8 mouse cellular contexts compared by ENCODE assay signal in the genomic region with DNA sequence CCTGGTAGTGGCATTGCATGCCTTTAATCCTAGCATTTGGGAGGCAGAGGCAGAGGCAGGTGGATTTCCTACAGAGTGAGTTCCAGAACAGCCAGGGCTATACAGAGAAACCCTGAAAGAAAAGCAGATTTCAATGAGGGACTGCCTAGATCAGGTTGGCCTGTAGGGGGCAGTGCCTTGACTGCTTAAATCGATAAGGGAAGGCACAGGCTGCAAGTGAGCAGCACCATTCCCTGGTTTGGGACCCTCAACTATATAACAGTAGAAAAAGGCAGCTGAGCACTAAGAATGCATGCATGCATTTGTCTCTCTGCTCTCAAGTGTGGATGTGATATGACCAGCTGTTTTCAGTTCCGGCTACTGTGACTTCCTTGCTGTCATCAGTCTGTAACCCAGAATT.
DNase-seq lines count a peak whose midpoint lies in the region; ATAC-seq and TF ChIP-seq lines count a peak whose summit lies in the region.

No protein-coding gene starts in this region.

- no peaks in the 10 kb centered on the region for H3K9me3 ChIP-seq in heart, embryonic 10.5 days
- H3K9me3 ChIP-seq in forebrain, embryonic 10.5 days: no peaks in the 10 kb centered on the region
- H3K9me3 ChIP-seq in neural tube, embryonic 11.5 days (ENCODE audit: control insufficient read depth, low read length): no peaks in the 10 kb centered on the region

- WGBS in heart, adult 2 months: 50% methylated on average over 2 of the region's 2 CpGs
- WGBS in heart, embryonic 10.5 days: 38% methylated on average over 2 of the region's 2 CpGs
- 54% methylated on average over 2 of the region's 2 CpGs for WGBS in forebrain, embryonic 10.5 days
- WGBS in neural tube, embryonic 11.5 days: 56% methylated on average over 2 of the region's 2 CpGs

- TF ChIP-seq CTCF in heart, adult 2 months (IDR thresholded peaks at IDR 0.05): peak; percentile 76

- H3K27me3 ChIP-seq in heart, adult 2 months (ENCODE audit: control insufficient read depth, insufficient read depth, low read length): no peaks in the 10 kb centered on the region
- no peaks in the 10 kb centered on the region for H3K27me3 ChIP-seq in heart, embryonic 10.5 days (ENCODE audit: insufficient read depth, poor library complexity, severe bottlenecking)
- no peaks in the 10 kb centered on the region for H3K27me3 ChIP-seq in forebrain, embryonic 10.5 days (ENCODE audit: poor library complexity, severe bottlenecking)
- H3K27me3 ChIP-seq in neural tube, embryonic 11.5 days (ENCODE audit: control insufficient read depth, insufficient read depth, low read length): no peaks in the 10 kb centered on the region

- TF ChIP-seq EP300 in heart, adult 2 months (IDR thresholded peaks at IDR 0.05; ENCODE audit: insufficient read depth, low read depth, low read length): no peak

- no peak for TF ChIP-seq POLR2A in heart, adult 2 months (IDR thresholded peaks at IDR 0.05; ENCODE audit: insufficient read depth, low read depth, low read length)

- H3K9ac ChIP-seq in heart, adult 2 months (ENCODE audit: low read depth, low read length): no peak overlapping the region
- no peak overlapping the region for H3K9ac ChIP-seq in neural tube, embryonic 11.5 days (ENCODE audit: low read length)

- ATAC-seq in neural tube, embryonic 11.5 days (ENCODE audit: insufficient read depth, low FRiP score, low TSS enrichment): no peak

- peak in 1 of 2 experiments; percentile 26 for DNase-seq in heart, adult 2 months
- DNase-seq in heart, embryonic 10.5 days (ENCODE audit: low spot score): no peak
- DNase-seq in 3134 (ENCODE audit: extremely low read depth, insufficient read length, low spot score) (peak; percentile 4), adipocyte (ENCODE audit: low spot score) (peak; percentile 57)
- DNase-seq in forebrain, embryonic 10.5 days (ENCODE audit: extremely low spot score, low spot score): peak; percentile 27
- DNase-seq in left cerebral cortex, postnatal 25 days (ENCODE audit: low spot score in 2 of 2): peak; percentile 25 to 44
- DNase-seq in neural tube, embryonic 11.5 days (ENCODE audit: low spot score): peak; percentile 56
- DNase-seq in T-cell, adult 2 months (ENCODE audit: low spot score): no peak

- H3K27ac ChIP-seq in heart, adult 2 months: no peak overlapping the region
- no peak overlapping the region for H3K27ac ChIP-seq in heart, embryonic 10.5 days
- H3K27ac ChIP-seq in forebrain, embryonic 10.5 days: no peak overlapping the region
- no peak overlapping the region for H3K27ac ChIP-seq in neural tube, embryonic 11.5 days (ENCODE audit: low read depth, low read length)

- H3K4me1 ChIP-seq in heart, adult 2 months (ENCODE audit: control insufficient read depth, insufficient read depth, low read length): no peaks in the 10 kb centered on the region
- no peaks in the 10 kb centered on the region for H3K4me1 ChIP-seq in heart, embryonic 10.5 days
- no peaks in the 10 kb centered on the region for H3K4me1 ChIP-seq in forebrain, embryonic 10.5 days
- H3K4me1 ChIP-seq in neural tube, embryonic 11.5 days (ENCODE audit: control insufficient read depth, insufficient read depth, low read length): no peaks in the 10 kb centered on the region

- no peak overlapping the region for H3K4me2 ChIP-seq in neural tube, embryonic 11.5 days (ENCODE audit: low read depth)

- H3K36me3 ChIP-seq in heart, adult 2 months (ENCODE audit: control insufficient read depth, insufficient read depth, low read length): no peaks in the 10 kb centered on the region
- no peaks in the 10 kb centered on the region for H3K36me3 ChIP-seq in heart, embryonic 10.5 days
- H3K36me3 ChIP-seq in forebrain, embryonic 10.5 days (replicated peaks): no peaks in the 10 kb centered on the region
- H3K36me3 ChIP-seq in neural tube, embryonic 11.5 days (ENCODE audit: control insufficient read depth, insufficient read depth, low read length): no peaks in the 10 kb centered on the region

- H3K4me3 ChIP-seq in heart, adult 2 months: no peak overlapping the region
- H3K4me3 ChIP-seq in heart, embryonic 10.5 days: no peak overlapping the region
- H3K4me3 ChIP-seq in forebrain, embryonic 10.5 days: no peak overlapping the region
- H3K4me3 ChIP-seq in neural tube, embryonic 11.5 days (ENCODE audit: low read depth, low read length): no peak overlapping the region

- intact Hi-C loops in heart, adult 2 months (cut with DNase I): no loop called here
- intact Hi-C loops in left cerebral cortex, postnatal 25 days (cut with DNase I): loop anchor here (10.0 kb wide), 2 partner anchors 221 to 1931 kb away; no protein-coding TSS in a partner anchor

- no peaks in the 10 kb centered on the region for H3K79me2 ChIP-seq in heart, adult 2 months (replicated peaks; ENCODE audit: control insufficient read depth, insufficient read depth, low read length)

Comparison
In these comparisons a context has a peak if more than half of its experiments do, and no peak if none do; other contexts are left out.
1. DNase-seq: peak in 3134 (single experiment), adipocyte (single experiment), forebrain, embryonic 10.5 days (single experiment), left cerebral cortex, postnatal 25 days (2 of 2) and neural tube, embryonic 11.5 days (single experiment); none in heart, embryonic 10.5 days (single experiment) and T-cell, adult 2 months (single experiment).